Mouse (Mus musculus) spleen, postnatal 10 days (tissue): ENCODE measurements around the gene Ptpn12.

Experiments
- DNase-seq, 2 experiments: peaks; one replicate each; pipeline ENCODE4 v3.0.0; 2021 to 2022; ENCODE audit warnings: low spot score in 2 of 2

Ptpn12 gene

GRCm38 (mm10) chr5:21055820-21056531 is at the start of gene Ptpn12:
Gene Ptpn12, minus strand, starts transcription at chr5:21055911.
- DNase-seq, result peak; percentile 93 to 96

- DNase-seq, result no peak
Observed at GRCm38 (mm10) chr5:21091179-21091578, 35.5 kb upstream of the Ptpn12 start.

GRCm38 (mm10) chr5:21057217-21057616 is 1.5 kb upstream of the Ptpn12 start:
- DNase-seq, result no peak

GRCm38 (mm10) chr5:21056595-21056994 is 884 bp upstream of the Ptpn12 start:
- DNase-seq, result no peak

GRCm38 (mm10) chr5:21055071-21055819 is 466 bp downstream of the Ptpn12 start:
- DNase-seq, result peak; percentile 62 to 74

GRCm38 (mm10) chr5:21054472-21055070 is 1.1 kb downstream of the Ptpn12 start:
- DNase-seq, result peak; percentile 47 to 59

- peak in 1 of 2 experiments; percentile 22 for DNase-seq
Observed at GRCm38 (mm10) chr5:21053571-21054307, 2.0 kb downstream of the Ptpn12 start.

GRCm38 (mm10) chr5:21052521-21052920 is 3.2 kb downstream of the Ptpn12 start:
- no peak for DNase-seq

- no peak for DNase-seq
Observed at GRCm38 (mm10) chr5:21050770-21051122, 5.0 kb downstream of the Ptpn12 start.

- DNase-seq, result no peak
Observed at GRCm38 (mm10) chr5:21050061-21050769, 5.5 kb downstream of the Ptpn12 start.

- DNase-seq, result no peak
Observed at GRCm38 (mm10) chr5:21049006-21049405, 6.7 kb downstream of the Ptpn12 start.

- no peak for DNase-seq
Observed at GRCm38 (mm10) chr5:21047114-21047513, 8.6 kb downstream of the Ptpn12 start.

- no peak for DNase-seq
Observed at GRCm38 (mm10) chr5:21046150-21047048, 9.3 kb downstream of the Ptpn12 start.

- DNase-seq, result no peak
Observed at GRCm38 (mm10) chr5:21045462-21045861, 10.2 kb downstream of the Ptpn12 start.

- no peak for DNase-seq
Observed at GRCm38 (mm10) chr5:21038100-21038499, 17.6 kb downstream of the Ptpn12 start.

- DNase-seq, result no peak
Observed at GRCm38 (mm10) chr5:21035689-21036480, 19.8 kb downstream of the Ptpn12 start.

- DNase-seq, result no peak
Observed at GRCm38 (mm10) chr5:21034388-21034966, 21.2 kb downstream of the Ptpn12 start.

GRCm38 (mm10) chr5:21033382-21034056 is 22.2 kb downstream of the Ptpn12 start:
- DNase-seq, result no peak

- DNase-seq, result no peak
Observed at GRCm38 (mm10) chr5:21032626-21033025, 23.1 kb downstream of the Ptpn12 start.
